Mouse (Mus musculus) spleen, postnatal 14 days (tissue): ENCODE measurements around the gene Vmn2r110.

ENCODE experiments used
- DNase-seq, 2 experiments: peaks; one replicate each; pipeline ENCODE4 v3.0.0; 2021 to 2022; ENCODE audit warnings: low spot score in 2 of 2

Gene Vmn2r110

DNA sequence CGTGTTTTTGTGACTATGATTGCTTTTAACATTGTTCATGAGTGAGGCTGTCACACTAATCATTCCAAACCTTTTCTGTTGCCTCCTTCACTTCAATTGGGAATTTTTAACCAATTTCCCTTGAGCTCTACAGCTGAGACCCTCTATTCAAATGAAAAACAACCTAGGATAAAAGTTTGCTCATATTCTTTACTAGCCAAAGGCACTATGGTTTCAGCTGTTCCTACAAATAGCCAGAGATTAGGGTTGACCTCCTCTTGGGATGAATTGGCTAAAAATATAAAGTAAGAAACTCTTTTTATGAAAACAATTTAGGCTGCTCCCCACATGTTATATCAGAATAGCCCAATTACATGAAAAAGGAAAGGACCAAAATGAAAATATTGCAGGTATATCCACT lies at the start of gene Vmn2r110:
Vmn2r110 (minus strand) TSS at position 101 of the 400 bp plus-strand sequence.
- DNase-seq, result no peak

DNA sequence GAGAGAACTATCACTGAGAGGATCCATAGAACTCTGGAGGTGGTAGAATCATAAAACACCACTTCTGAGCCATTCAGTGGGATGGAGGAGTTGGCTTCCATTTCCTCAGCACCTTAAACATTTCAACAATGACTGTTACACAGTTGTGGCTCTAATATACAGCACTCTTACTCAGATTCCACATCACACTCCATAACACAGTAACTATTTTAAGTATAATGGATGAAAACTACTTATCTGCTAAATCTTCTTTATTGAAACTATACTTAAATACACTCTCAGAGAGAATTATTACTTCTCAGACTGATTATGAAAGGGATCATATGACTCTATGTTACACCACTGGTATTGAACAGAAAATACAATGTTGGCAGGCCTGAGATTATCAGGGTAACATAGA lies 28.6 kb upstream of the Vmn2r110 start, which contains the start of gene Fpr-rs3:
Fpr-rs3 (minus strand) TSS at position 101 of the 400 bp plus-strand sequence.
- no peak for DNase-seq

DNA sequence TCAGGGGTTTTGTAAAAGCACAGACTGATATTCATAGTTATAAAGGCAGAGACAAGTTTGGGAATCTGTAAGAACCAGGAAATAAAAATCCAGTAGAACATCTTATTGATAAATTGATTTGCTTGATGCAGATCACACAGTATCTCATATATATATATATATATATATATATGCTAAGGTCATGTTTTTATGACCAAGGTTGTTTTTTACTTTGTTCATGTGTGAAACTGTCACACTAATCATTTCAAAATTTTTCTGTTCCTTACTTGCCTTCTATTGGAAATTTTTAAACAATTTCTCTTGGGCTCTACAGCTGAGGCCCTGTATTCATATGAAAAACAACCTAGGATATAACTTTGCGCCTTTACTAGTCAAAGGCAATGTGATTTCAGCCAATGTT lies 31.6 kb downstream of the Vmn2r110 start, which contains the start of gene Vmn2r109:
Vmn2r109 (minus strand) TSS at position 101 of the 400 bp plus-strand sequence.
- no peak for DNase-seq
